Mouse (Mus musculus) intestine, embryonic 14.5 days (tissue): ENCODE measurements at regions not wholly inside any gene's neighbourhood (a gene's known extent, or its start where the extent isn't known, plus 50 kb on each side); places are given as distances from the start of the nearest gene placed in this dataset.

Experiments
- ATAC-seq: fragments of 200-750 bp; cut with Nextera tagmentation; replicated peaks from 2 replicates; pipeline ENCODE4 v1.8.0; 2017; ENCODE audit warnings: low read depth, moderate number of reproducible peaks, moderate TSS enrichment, moderate library complexity; ENCODE audit not compliant: low FRiP score, low TSS enrichment
- DNase-seq: peaks from one replicate; pipeline ENCODE4 v3.0.0-alpha.2; 2018; ENCODE audit warnings: low spot score
- H3K27ac ChIP-seq: fragments of 300-500 bp; sonication (generic); 2 replicates; pipeline ENCODE4 v1.5.1; 2014; ENCODE audit warnings: low read depth, mild to moderate bottlenecking, control low read depth
- H3K27me3 ChIP-seq: fragments of 300-500 bp; sonication (generic); replicated peaks from 2 replicates; pipeline ENCODE4 v1.6.1; 2014; ENCODE audit warnings: low read length, control low read depth; ENCODE audit not compliant: control insufficient read depth, insufficient read depth
- H3K36me3 ChIP-seq: fragments of 300-500 bp; sonication (generic); 2 replicates; pipeline ENCODE4 v1.6.1; 2014; ENCODE audit warnings: low read length, control low read depth; ENCODE audit not compliant: control insufficient read depth, insufficient read depth
- H3K4me1 ChIP-seq: fragments of 300-500 bp; sonication (generic); replicated peaks from 2 replicates; pipeline ENCODE4 v1.6.1; 2014; ENCODE audit warnings: low read length, control low read depth, mixed read lengths; ENCODE audit not compliant: control insufficient read depth, insufficient read depth
- H3K4me2 ChIP-seq: fragments of 300-500 bp; sonication (generic); 2 replicates; pipeline ENCODE4 v1.6.1; 2014; ENCODE audit warnings: low read length
- H3K4me3 ChIP-seq: fragments of 300-500 bp; sonication (generic); 2 replicates; pipeline ENCODE4 v1.5.1; 2014; ENCODE audit warnings: low read depth, low read length, control low read depth, mixed read lengths
- H3K9ac ChIP-seq: fragments of 300-500 bp; sonication (generic); 2 replicates; pipeline ENCODE4 v1.6.1; 2014; ENCODE audit warnings: mild to moderate bottlenecking, low read length
- H3K9me3 ChIP-seq: fragments of 300-500 bp; sonication (generic); 2 replicates; pipeline ENCODE4 v1.6.1; 2016; ENCODE audit warnings: low read length, control low read depth; ENCODE audit not compliant: control insufficient read depth
- WGBS: fragments of 180-500 bp; shearing (Covaris S2); extraction: QIAGEN DNeasy Blood & Tissue Kit; methylation state at CpG from one replicate; pipeline ENCODE4 v1.1.7; 2014; 5-methylcytosine and 5-hydroxymethylcytosine counted together

GRCm38 (mm10) chr8:44785161-44785560, 150.1 kb upstream of the Fat1 start:
- no peak for DNase-seq
- 80% methylated on average over 8 of the region's 8 CpGs for WGBS
- H3K4me2 ChIP-seq = no peak overlapping the region

GRCm38 (mm10) chr8:44786740-44787139, 148.5 kb upstream of the Fat1 start:
- 50% methylated on average over 5 of the region's 5 CpGs for WGBS
- H3K9me3 ChIP-seq = no peaks in the 10 kb centered on the region; the same call in 1 of the 2 replicates
- H3K27ac ChIP-seq = no peak overlapping the region
- H3K4me2 ChIP-seq = no peak overlapping the region
- DNase-seq = no peak
- H3K4me1 ChIP-seq = no peaks in the 10 kb centered on the region
- ATAC-seq = no peak
- H3K9ac ChIP-seq = no peak overlapping the region
- no peak overlapping the region for H3K4me3 ChIP-seq
- H3K36me3 ChIP-seq = no peaks in the 10 kb centered on the region
- H3K27me3 ChIP-seq = no peaks in the 10 kb centered on the region

More at GRCm38 (mm10) chr8:44785161-44785560, 150.1 kb upstream of the Fat1 start:
- H3K9ac ChIP-seq = no peak overlapping the region
- H3K36me3 ChIP-seq = no peaks in the 10 kb centered on the region
- no peak overlapping the region for H3K4me3 ChIP-seq
- no peak overlapping the region for H3K27ac ChIP-seq
- no peaks in the 10 kb centered on the region for H3K27me3 ChIP-seq
- H3K9me3 ChIP-seq = no peaks in the 10 kb centered on the region
- H3K4me1 ChIP-seq = no peaks in the 10 kb centered on the region
- no peak for ATAC-seq

- Histone ChIP-seq H3K27ac (no peak overlapping the region), H3K4me1 (no peaks in the 10 kb centered on the region), H3K4me3 (no peak overlapping the region), H3K9ac (no peak overlapping the region), H3K27me3 (no peaks in the 10 kb centered on the region), H3K9me3 (no peaks in the 10 kb centered on the region; the same call in 1 of the 2 replicates), H3K4me2 (no peak overlapping the region), H3K36me3 (no peaks in the 10 kb centered on the region)
- DNase-seq (no peak), ATAC-seq (no peak)
- WGBS = 67% methylated on average over 3 of the region's 3 CpGs
These were observed 147.0 kb upstream of the Fat1 start for GRCm38 (mm10) chr8:44788290-44788689.

DNA sequence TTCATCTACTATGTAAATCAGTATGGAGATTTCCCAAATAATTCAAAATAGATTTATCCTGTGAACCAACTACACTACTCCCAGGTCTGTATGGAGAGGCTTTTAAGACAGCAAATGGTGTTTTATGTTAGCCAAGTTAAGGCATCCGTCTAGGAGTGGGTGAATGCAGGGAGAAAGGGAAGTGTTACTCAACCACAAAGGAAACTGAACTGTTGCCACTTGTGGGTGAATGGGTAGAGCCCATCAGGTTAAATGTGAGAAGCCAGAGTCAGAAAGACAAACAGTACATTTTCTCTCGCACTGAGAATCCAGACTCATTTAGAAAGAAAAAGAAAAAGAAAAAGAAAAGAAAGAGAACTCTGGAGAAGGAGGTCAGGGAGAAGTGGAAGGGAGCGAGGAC, 135.7 kb upstream of the Fat1 start:
- Histone ChIP-seq H3K4me1 (0 out of 2 replicates have a peak, but pooled peaks cover 9% of the 10 kb centered on the region), H3K4me3 (no peak overlapping the region), H3K27me3 (no peaks in the 10 kb centered on the region), H3K27ac (no peak overlapping the region), H3K9me3 (no peaks in the 10 kb centered on the region), H3K4me2 (no peak overlapping the region), H3K9ac (no peak overlapping the region), H3K36me3 (no peaks in the 10 kb centered on the region)
- ATAC-seq (no peak), DNase-seq (no peak)
- WGBS = 80% methylated on average over 3 of the region's 3 CpGs

DNA sequence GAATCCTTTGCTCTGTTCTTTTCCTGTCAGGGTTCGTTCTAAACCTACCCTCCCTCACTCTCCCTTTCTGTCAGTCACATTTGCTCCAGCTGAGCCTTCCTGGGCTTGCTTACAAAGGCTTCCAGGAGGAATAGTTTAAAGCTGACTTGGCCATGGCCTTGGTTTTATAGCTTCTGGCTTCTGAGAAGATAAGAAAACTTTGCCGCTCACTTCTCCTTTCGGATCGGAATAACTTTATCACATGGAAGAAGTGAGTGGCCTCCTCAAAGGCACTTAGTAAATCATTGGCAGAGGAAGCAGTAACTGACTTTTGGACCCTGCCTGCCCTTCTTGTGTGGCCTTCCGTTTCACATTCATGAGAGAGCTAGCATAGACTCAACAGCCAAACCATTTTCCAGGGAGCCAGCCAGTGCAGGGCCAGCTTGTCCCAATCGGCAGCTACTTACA, 134.4 kb upstream of the Fat1 start:
- 30% methylated on average over 6 of the region's 6 CpGs for WGBS
- no peak overlapping the region for H3K27ac ChIP-seq
- no peaks in the 10 kb centered on the region for H3K27me3 ChIP-seq
- H3K36me3 ChIP-seq = no peaks in the 10 kb centered on the region
- H3K9me3 ChIP-seq = no peaks in the 10 kb centered on the region
- H3K9ac ChIP-seq = no peak overlapping the region
- no peak overlapping the region for H3K4me3 ChIP-seq
- peak; percentile 65 for DNase-seq
- ATAC-seq = peak; percentile 86
- 0 out of 2 replicates have a peak, but pooled peaks cover 13% of the 10 kb centered on the region for H3K4me1 ChIP-seq
- no peak overlapping the region for H3K4me2 ChIP-seq

DNA sequence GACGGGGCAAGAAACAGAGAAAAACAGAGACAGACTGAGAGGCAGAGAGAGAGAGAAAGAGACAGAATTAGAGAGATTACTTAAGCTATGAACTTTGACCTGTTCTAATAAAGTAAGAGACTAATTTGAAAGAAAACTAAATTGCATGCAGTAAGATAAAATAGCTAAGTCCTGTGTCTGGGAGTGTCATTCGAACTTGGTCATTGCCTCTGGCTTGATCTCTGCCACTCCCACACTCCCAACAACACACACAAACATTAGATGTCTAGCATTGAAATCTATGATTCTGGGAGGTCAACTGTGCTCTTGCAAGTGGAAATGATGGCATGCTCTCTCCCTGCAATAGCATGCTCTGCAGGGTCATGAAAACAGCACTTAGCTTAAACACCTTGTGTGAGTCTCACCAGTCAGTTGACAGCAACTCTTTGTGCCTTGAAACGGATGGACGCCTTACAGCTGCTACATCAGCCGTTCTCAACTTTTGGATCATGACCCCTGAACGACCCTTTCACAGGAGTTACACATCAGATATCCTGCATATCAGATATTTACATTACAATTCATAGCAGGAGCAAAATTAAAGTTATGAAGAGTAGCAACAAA, 133.5 kb upstream of the Fat1 start:
- ATAC-seq (no peak), DNase-seq (no peak)
- no peak overlapping the region for H3K4me3 ChIP-seq
- 0 out of 2 replicates have a peak, but pooled peaks cover 13% of the 10 kb centered on the region for H3K4me1 ChIP-seq
- H3K9ac ChIP-seq = no peak overlapping the region
- no peaks in the 10 kb centered on the region for H3K36me3 ChIP-seq
- H3K4me2 ChIP-seq = no peak overlapping the region
- no peak overlapping the region for H3K27ac ChIP-seq
- H3K27me3 ChIP-seq = no peaks in the 10 kb centered on the region
- H3K9me3 ChIP-seq = no peaks in the 10 kb centered on the region
- WGBS = 33% methylated on average over 6 of the region's 6 CpGs

GRCm38 (mm10) chr8:44802331-44802730, 132.9 kb upstream of the Fat1 start:
- Histone ChIP-seq H3K9me3 (no peaks in the 10 kb centered on the region), H3K4me2 (no peak overlapping the region), H3K4me1 (0 out of 2 replicates have a peak, but pooled peaks cover 13% of the 10 kb centered on the region), H3K27ac (no peak overlapping the region), H3K27me3 (no peaks in the 10 kb centered on the region), H3K4me3 (no peak overlapping the region), H3K9ac (no peak overlapping the region), H3K36me3 (no peaks in the 10 kb centered on the region)
- DNase-seq (no peak), ATAC-seq (no peak)
- 57% methylated on average over 5 of the region's 5 CpGs for WGBS

- Histone ChIP-seq H3K9ac (no peak overlapping the region), H3K27ac (no peak overlapping the region), H3K4me1 (0 out of 2 replicates have a peak, but pooled peaks cover 13% of the 10 kb centered on the region), H3K9me3 (no peaks in the 10 kb centered on the region), H3K36me3 (no peaks in the 10 kb centered on the region), H3K4me2 (no peak overlapping the region), H3K27me3 (no peaks in the 10 kb centered on the region), H3K4me3 (no peak overlapping the region)
- no peak for ATAC-seq
- 63% methylated on average over 14 of the region's 14 CpGs for WGBS
- no peak for DNase-seq
These were observed 130.7 kb upstream of the Fat1 start for GRCm38 (mm10) chr8:44804414-44805178.
